Mouse (Mus musculus): ENCODE results near the gene Ncoa1. TPM values are rescaled to one million over a fixed set of nuclear protein-coding genes. Genes with fewer than 3 reads are reported as not detected.
A peak's percentile ranks its signal among the peaks of the same experiment; 100 is the strongest.
"Not testable (repeated sequence)": the region's sequence is repeated elsewhere in the genome, so short reads cannot be mapped to it uniquely, and the experiment has no call there.

Ncoa1 gene
- polyA plus RNA-seq, 1 experiment from 2014 or later = 8.0 TPM

- no peaks in the 10 kb centered on the region for H3K9me3 ChIP-seq (replicated peaks)
- ATAC-seq (replicated peaks; ENCODE audit: insufficient number of reproducible peaks, insufficient read depth, low FRiP score, low read depth) = no peak
- H3K27ac ChIP-seq = no peak overlapping the region
- H3K4me3 ChIP-seq = no peak overlapping the region
- no peak overlapping the region for H3K4me2 ChIP-seq
- no peaks in the 10 kb centered on the region for H3K27me3 ChIP-seq
- WGBS = 67% methylated on average over 1 of the region's 1 CpGs
- H3K9ac ChIP-seq = no peak overlapping the region
- 0 out of 2 replicates have a peak, but pooled peaks cover 2% of the 10 kb centered on the region for H3K4me1 ChIP-seq (replicated peaks)
- no peaks in the 10 kb centered on the region for H3K36me3 ChIP-seq
Observed at GRCm38 (mm10) chr12:4359475-4359874, 117.5 kb downstream of the Ncoa1 start.

DNA sequence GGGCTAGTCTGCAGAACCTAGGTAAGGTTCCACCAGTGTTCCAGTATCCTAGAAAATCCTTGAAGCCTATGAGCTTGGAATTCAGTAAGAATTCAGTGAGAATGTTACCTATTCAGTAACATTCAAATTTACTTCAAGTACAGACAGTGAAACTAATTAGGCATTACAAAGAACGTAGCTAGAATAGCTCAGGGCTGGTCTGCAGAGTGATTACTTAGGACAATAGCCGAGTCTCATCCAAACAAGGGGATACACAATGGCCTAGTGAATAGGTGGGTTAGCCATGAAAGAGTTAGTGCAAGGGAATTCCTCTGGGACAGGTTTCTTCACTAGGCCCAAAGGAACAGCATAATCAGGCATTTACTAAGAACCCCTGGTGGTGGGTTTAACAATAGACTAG, 118.3 kb downstream of the Ncoa1 start:
- not testable (repeated sequence) for ATAC-seq (replicated peaks; ENCODE audit: insufficient number of reproducible peaks, insufficient read depth, low FRiP score, low read depth); H3K9me3 ChIP-seq (replicated peaks); H3K9ac ChIP-seq; H3K36me3 ChIP-seq; H3K4me1 ChIP-seq (replicated peaks); H3K27ac ChIP-seq; H3K4me3 ChIP-seq; H3K27me3 ChIP-seq; H3K4me2 ChIP-seq
- WGBS = 83% methylated on average over 2 of the region's 2 CpGs

- Histone ChIP-seq H3K4me3 (no peak overlapping the region), H3K27me3 (no peaks in the 10 kb centered on the region), H3K4me1 (replicated peaks) (0 out of 2 replicates have a peak, but pooled peaks cover 2% of the 10 kb centered on the region), H3K9me3 (replicated peaks) (no peaks in the 10 kb centered on the region), H3K36me3 (no peaks in the 10 kb centered on the region), H3K4me2 (no peak overlapping the region), H3K9ac (no peak overlapping the region), H3K27ac (no peak overlapping the region)
- ATAC-seq (replicated peaks; ENCODE audit: insufficient number of reproducible peaks, insufficient read depth, low FRiP score, low read depth) = no peak
- 94% methylated on average over 4 of the region's 4 CpGs for WGBS
Observed at GRCm38 (mm10) chr12:4358100-4358499, 118.9 kb downstream of the Ncoa1 start.

DNA sequence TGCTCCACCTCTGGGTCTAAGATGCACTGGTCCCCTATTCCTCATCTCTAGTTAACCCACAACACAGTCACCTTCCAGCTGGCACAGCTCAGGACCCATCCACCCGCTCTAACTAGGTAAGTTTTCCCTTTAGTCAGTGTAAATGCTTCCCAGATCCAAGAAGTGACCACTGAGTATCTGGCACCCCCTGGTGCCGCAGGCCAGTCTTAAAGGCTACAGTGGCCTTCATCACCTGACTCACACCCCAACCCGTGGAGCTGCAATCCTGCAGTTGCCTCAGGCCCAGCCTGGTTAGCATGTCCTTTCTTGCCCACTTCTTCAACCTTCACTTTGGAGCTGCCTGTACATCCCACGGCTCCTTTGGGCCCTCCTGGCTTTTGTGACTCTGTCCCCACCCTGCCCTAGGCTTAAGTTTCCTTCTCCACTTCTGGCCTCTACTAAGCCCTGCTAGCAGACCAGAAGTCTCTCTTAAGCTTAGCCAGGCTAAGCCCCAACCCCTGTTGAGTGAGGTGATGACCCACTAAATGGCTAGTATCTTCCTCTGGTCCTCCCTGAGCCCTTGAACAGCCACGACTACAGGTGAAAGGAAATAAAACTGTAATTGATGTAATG, 120.0 kb downstream of the Ncoa1 start:
- Histone ChIP-seq H3K9me3 (replicated peaks) (no peaks in the 10 kb centered on the region), H3K4me2 (no peak overlapping the region), H3K27ac (no peak overlapping the region), H3K27me3 (no peaks in the 10 kb centered on the region), H3K36me3 (no peaks in the 10 kb centered on the region), H3K9ac (no peak overlapping the region), H3K4me3 (no peak overlapping the region), H3K4me1 (replicated peaks) (0 out of 2 replicates have a peak, but pooled peaks cover 2% of the 10 kb centered on the region)
- no peak for ATAC-seq (replicated peaks; ENCODE audit: insufficient number of reproducible peaks, insufficient read depth, low FRiP score, low read depth)
- 80% methylated on average over 5 of the region's 5 CpGs for WGBS

GRCm38 (mm10) chr12:4355019-4355730, 121.8 kb downstream of the Ncoa1 start:
- H3K4me2 ChIP-seq = no peak overlapping the region
- no peaks in the 10 kb centered on the region for H3K36me3 ChIP-seq
- peak overlapping the region; percentile 3; the same call in 1 of the 2 replicates for H3K27ac ChIP-seq
- no peak overlapping the region for H3K4me3 ChIP-seq
- H3K9me3 ChIP-seq (replicated peaks) = no peaks in the 10 kb centered on the region
- 0 out of 2 replicates have a peak, but pooled peaks cover 2% of the 10 kb centered on the region for H3K4me1 ChIP-seq (replicated peaks)
- WGBS = 35% methylated on average over 2 of the region's 2 CpGs
- H3K9ac ChIP-seq = no peak overlapping the region
- H3K27me3 ChIP-seq = no peaks in the 10 kb centered on the region
- ATAC-seq (replicated peaks; ENCODE audit: insufficient number of reproducible peaks, insufficient read depth, low FRiP score, low read depth) = no peak

DNA sequence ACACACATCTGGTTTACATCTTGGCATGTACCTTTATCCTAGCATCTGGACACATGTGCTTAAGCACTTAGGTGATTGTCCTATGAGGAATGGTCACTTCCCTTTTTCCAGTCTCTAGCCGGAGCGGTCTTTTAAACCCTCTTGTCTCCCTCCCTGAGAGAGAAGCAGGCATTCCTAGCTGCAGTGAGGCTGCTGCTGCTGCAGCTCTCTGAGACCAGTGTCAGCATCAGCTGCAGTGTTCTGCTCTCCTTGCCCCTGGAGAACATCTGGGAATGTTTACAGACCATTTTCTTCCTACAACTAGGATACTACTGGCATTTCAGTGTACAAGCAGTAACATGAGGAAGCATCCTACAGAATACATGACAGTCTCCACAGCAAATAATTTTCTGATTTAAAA, 133.8 kb downstream of the Ncoa1 start:
- Histone ChIP-seq H3K27me3 (no peaks in the 10 kb centered on the region), H3K4me1 (replicated peaks) (no peaks in the 10 kb centered on the region), H3K4me3 (no peak overlapping the region), H3K36me3 (no peaks in the 10 kb centered on the region), H3K9me3 (replicated peaks) (no peaks in the 10 kb centered on the region), H3K4me2 (no peak overlapping the region), H3K27ac (no peak overlapping the region), H3K9ac (no peak overlapping the region)
- 82% methylated on average over 2 of the region's 2 CpGs for WGBS
- no peak for ATAC-seq (replicated peaks; ENCODE audit: insufficient number of reproducible peaks, insufficient read depth, low FRiP score, low read depth)

DNA sequence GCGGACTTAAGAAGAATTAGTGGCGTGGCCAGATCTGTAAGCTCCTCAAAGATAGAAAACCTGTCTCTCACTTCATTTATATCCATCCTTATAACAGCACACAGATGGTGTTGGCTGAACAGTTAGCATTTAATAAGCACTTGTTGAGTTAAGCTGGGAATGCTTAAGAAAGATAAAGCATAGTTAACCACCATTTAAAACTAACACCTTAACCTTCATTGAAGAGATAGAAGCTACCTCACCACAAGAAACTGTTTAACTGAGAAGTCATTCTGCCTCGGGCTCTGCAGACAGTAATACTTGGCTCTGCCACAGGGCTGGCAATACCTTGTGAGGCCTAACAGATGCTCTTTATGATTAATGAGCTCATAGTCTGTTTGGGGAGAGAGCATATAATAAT, 134.9 kb downstream of the Ncoa1 start:
- H3K4me2 ChIP-seq = no peak overlapping the region
- no peak overlapping the region for H3K9ac ChIP-seq
- no peak for ATAC-seq (replicated peaks; ENCODE audit: insufficient number of reproducible peaks, insufficient read depth, low FRiP score, low read depth)
- H3K27ac ChIP-seq = no peak overlapping the region
- no peak overlapping the region for H3K4me3 ChIP-seq
- H3K9me3 ChIP-seq (replicated peaks) = no peaks in the 10 kb centered on the region
- H3K4me1 ChIP-seq (replicated peaks) = no peaks in the 10 kb centered on the region
- no peaks in the 10 kb centered on the region for H3K27me3 ChIP-seq
- 78% methylated on average over 3 of the region's 3 CpGs for WGBS
- H3K36me3 ChIP-seq = no peaks in the 10 kb centered on the region

- Histone ChIP-seq H3K4me2 (no peak overlapping the region), H3K27me3 (no peaks in the 10 kb centered on the region), H3K9me3 (replicated peaks) (no peaks in the 10 kb centered on the region), H3K36me3 (no peaks in the 10 kb centered on the region), H3K4me1 (replicated peaks) (no peaks in the 10 kb centered on the region), H3K27ac (no peak overlapping the region), H3K9ac (no peak overlapping the region), H3K4me3 (no peak overlapping the region)
- no peak for ATAC-seq (replicated peaks; ENCODE audit: insufficient number of reproducible peaks, insufficient read depth, low FRiP score, low read depth)
- 73% methylated on average over 3 of the region's 3 CpGs for WGBS
Observed at GRCm38 (mm10) chr12:4340325-4340924, 136.6 kb downstream of the Ncoa1 start.

DNA sequence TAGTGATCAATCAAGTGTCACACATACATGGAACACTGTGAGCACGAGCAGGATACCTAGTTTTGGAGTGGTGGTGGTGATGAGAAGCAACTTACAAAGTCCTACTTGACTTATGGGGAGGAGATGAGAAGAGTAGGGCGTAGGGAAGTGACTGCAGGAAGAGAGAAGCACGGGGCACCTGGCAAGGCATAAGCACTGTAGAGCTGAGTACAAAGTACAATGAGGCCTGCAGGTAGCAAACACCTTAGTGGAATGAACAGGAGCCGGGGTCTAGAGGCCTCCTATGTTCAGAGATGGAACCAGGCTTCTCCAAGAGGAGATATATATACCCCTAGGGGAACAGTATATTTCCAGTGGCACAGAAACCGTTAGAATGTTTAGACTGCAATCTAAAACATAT, 153.4 kb downstream of the Ncoa1 start:
- WGBS = 76% methylated on average over 5 of the region's 5 CpGs
- ATAC-seq (replicated peaks; ENCODE audit: insufficient number of reproducible peaks, insufficient read depth, low FRiP score, low read depth) = no peak

DNA sequence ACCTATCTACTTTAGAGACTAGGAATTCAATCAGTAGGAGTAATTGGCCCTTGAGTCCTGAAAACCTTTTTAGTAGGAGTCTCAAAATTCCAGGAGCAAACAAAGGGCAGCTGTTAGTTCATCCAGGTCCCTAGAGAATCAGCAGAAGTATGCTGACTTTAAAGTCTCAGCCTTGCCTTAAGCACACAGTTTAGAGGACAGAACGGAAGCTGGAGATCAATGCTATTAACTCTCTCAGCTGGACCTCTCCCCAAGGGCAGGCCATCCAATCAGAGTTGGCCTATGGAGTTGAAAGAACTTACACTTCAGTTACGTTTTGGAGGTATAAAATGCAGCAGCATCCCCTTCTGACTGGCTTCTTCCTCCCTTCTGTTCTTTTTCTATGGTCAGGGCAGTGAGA, 154.8 kb downstream of the Ncoa1 start:
- no peak overlapping the region for H3K4me2 ChIP-seq
- no peaks in the 10 kb centered on the region for H3K4me1 ChIP-seq (replicated peaks)
- 68% methylated on average over 2 of the region's 2 CpGs for WGBS
- no peak overlapping the region for H3K9ac ChIP-seq
- H3K27me3 ChIP-seq = no peaks in the 10 kb centered on the region
- no peak overlapping the region for H3K4me3 ChIP-seq
- H3K9me3 ChIP-seq (replicated peaks) = no peaks in the 10 kb centered on the region
- peaks cover 11% of the 10 kb centered on the region for H3K36me3 ChIP-seq
- H3K27ac ChIP-seq = no peak overlapping the region
- ATAC-seq (replicated peaks; ENCODE audit: insufficient number of reproducible peaks, insufficient read depth, low FRiP score, low read depth) = no peak

More for the DNA sequence above, 153.4 kb downstream of the Ncoa1 start:
- H3K9ac ChIP-seq = no peak overlapping the region
- no peaks in the 10 kb centered on the region for H3K9me3 ChIP-seq (replicated peaks)
- no peak overlapping the region for H3K4me3 ChIP-seq
- no peaks in the 10 kb centered on the region for H3K4me1 ChIP-seq (replicated peaks)
- H3K27ac ChIP-seq = no peak overlapping the region
- H3K36me3 ChIP-seq = peaks cover 11% of the 10 kb centered on the region
- H3K4me2 ChIP-seq = no peak overlapping the region
- H3K27me3 ChIP-seq = no peaks in the 10 kb centered on the region

DNA sequence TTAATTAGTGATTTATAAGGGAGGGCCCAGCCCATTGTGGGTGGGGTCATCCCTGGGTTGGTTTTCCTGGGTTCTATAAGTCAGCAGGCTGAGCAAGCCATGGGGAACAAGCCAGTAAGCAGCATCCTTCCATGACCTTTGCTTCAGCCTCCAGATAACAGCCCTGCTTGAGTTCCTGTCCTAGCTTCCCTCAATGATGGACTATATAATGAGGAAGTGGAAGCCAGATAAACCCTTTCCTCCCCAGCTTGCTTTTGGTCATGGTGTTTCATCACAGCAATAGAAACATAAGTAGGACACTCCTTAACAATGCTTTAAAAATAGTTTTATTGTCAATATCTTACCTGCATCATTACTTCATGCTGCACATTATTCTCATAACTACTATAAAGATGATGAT, 163.2 kb downstream of the Ncoa1 start:
- Histone ChIP-seq H3K4me3 (no peak overlapping the region), H3K4me1 (replicated peaks) (no peaks in the 10 kb centered on the region), H3K36me3 (peaks cover 11% of the 10 kb centered on the region), H3K9me3 (replicated peaks) (no peaks in the 10 kb centered on the region), H3K9ac (no peak overlapping the region), H3K4me2 (no peak overlapping the region), H3K27ac (no peak overlapping the region), H3K27me3 (no peaks in the 10 kb centered on the region)
- no peak for ATAC-seq (replicated peaks; ENCODE audit: insufficient number of reproducible peaks, insufficient read depth, low FRiP score, low read depth)

All from heart, embryonic 15.5 days (tissue).